Mouse (Mus musculus): ENCODE measurements at regions not wholly inside any gene's neighbourhood (a gene's known extent, or its start where the extent isn't known, plus 50 kb on each side); places are given as distances from the start of the nearest gene placed in this dataset.

DNA sequence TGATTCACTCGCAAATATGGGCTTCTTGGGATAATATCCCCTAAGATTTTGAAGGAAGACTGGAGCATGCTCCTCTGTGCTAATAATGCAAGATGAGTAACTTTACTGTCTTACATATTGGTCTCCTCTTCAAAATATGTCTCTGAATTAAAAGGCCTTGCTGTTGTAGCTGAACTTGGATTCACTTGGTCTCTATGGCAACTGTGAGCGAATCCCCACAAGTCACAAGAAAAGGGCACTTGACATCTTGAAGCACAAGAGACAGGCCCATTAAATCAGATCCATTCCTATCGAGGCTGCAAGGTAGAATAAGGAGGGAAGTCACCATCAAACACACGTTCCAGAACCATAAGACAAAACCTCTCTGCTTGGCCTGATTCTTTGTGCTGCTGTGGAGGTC is 121.6 kb upstream of the Mylip start:
- no peak for DNase-seq (ENCODE audit: low read depth, low spot score)
- Histone ChIP-seq H3K4me3 (ENCODE audit: control insufficient read depth in 1 of 2, insufficient read depth in 1 of 2, low read depth in 2 of 2, low read length in 2 of 2) (no peak overlapping the region), H3K27me3 (ENCODE audit: control insufficient read depth in 1 of 2, insufficient read depth in 2 of 2, low read length in 2 of 2) (no peaks in the 10 kb centered on the region; a peak in 1 of 4 replicates), H3K4me1 (ENCODE audit: control insufficient read depth in 1 of 2, insufficient read depth in 2 of 2, low read length in 2 of 2) (no peaks in the 10 kb centered on the region), H3K79me2 (ENCODE audit: control insufficient read depth, insufficient read depth, low read length, poor library complexity) (no peaks in the 10 kb centered on the region), H3K9ac (ENCODE audit: control insufficient read depth, low read depth, low read length, poor library complexity, severe bottlenecking) (no peak overlapping the region), H3K9me3 (replicated peaks; ENCODE audit: insufficient read depth, low read length) (no peaks in the 10 kb centered on the region), H3K27ac (ENCODE audit: control insufficient read depth, low read depth, low read length) (no peak overlapping the region), H3K36me3 (ENCODE audit: control insufficient read depth in 1 of 2, insufficient read depth in 2 of 2, low read length in 2 of 2) (no peaks in the 10 kb centered on the region)
- TF ChIP-seq GABPA (IDR thresholded peaks at IDR 0.05; ENCODE audit: low read depth, low read length) (no peak), ELF1 (IDR thresholded peaks at IDR 0.05; ENCODE audit: low read depth, low read length) (no peak), ETS1 (IDR thresholded peaks at IDR 0.05; ENCODE audit: low read depth, low read length) (no peak)

DNA sequence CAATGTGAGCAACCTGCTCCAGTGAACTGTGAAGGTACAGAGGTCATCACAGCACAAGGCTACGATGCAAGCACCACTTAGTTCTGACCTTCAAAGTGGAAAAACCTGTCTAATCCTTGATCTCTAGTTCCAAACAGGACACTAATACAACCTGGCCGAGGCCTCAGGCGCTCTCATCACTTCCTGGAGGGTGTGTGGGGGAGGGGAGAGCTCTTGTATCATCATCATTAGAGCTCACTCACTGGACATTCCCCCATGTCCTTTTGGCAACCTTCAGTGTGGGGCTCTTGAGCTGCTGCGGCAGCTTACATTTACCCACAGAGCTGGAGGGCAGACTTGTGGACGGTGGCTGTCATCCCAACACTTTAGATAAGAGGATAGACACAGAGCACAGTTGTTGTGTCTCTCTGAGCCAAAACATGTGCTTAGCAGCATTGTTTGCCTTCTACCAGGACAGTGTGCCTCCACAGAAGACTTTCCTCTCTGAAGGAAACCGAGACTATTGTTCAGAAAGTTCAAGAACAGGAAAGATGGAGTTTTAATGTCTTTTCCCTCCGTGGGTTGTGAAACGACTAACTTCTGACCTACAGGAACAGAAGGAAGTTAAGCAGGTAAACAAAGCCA is 115.2 kb upstream of the Mylip start:
- no peak for DNase-seq (ENCODE audit: low read depth, low spot score)

DNA sequence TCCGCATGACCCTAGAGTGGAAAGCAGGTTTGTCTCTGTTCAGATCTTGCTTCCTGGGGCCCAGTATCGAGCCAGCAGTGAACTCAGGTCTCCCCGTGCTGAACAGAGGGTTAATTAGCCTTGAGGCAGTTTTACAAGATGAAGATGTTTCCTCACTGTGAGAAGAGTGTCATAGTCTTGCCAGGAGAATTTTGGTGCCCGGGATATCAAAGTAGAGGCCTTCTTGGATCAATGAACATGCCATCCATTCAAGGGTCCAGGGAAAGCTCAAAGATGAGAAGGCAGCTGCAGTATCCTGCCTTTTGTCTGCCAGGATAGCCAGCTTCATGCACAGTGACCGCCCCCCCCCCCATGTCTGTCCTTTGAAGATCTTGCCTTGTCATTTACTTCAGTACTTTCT is 114.2 kb upstream of the Mylip start:
- TF ChIP-seq GABPA (IDR thresholded peaks at IDR 0.05; ENCODE audit: low read depth, low read length) (no peak), NRF1 (IDR thresholded peaks at IDR 0.05; ENCODE audit: insufficient read depth, low read depth, low read length, poor library complexity, severe bottlenecking) (no peak), RAD21 (IDR thresholded peaks at IDR 0.05; ENCODE audit: low read depth, low read length) (no peak), MAFK (IDR thresholded peaks at IDR 0.05; ENCODE audit: borderline replicate concordance, low read depth, low read length) (no peak), MAX (IDR thresholded peaks at IDR 0.05; ENCODE audit: low read length) (no peak), MAZ (IDR thresholded peaks at IDR 0.05; ENCODE audit: low read depth, low read length) (no peak), POLR2AphosphoS5 (IDR thresholded peaks at IDR 0.05; ENCODE audit: borderline replicate concordance, low read depth, low read length) (no peak), ZNF384 (IDR thresholded peaks at IDR 0.05; ENCODE audit: low read depth, low read length) (no peak), NELFE (IDR thresholded peaks at IDR 0.05; ENCODE audit: low read depth, low read length) (no peak)
- no peak overlapping the region for H3K9ac ChIP-seq (ENCODE audit: control insufficient read depth, low read depth, low read length, poor library complexity, severe bottlenecking)
- no peaks in the 10 kb centered on the region for H3K27me3 ChIP-seq (ENCODE audit: control insufficient read depth in 1 of 2, insufficient read depth in 2 of 2, low read length in 2 of 2)
- no peak overlapping the region for H3K27ac ChIP-seq (ENCODE audit: control insufficient read depth, low read depth, low read length)
- no peaks in the 10 kb centered on the region for H3K4me1 ChIP-seq (ENCODE audit: control insufficient read depth in 1 of 2, insufficient read depth in 2 of 2, low read length in 2 of 2)
- H3K4me3 ChIP-seq (ENCODE audit: control insufficient read depth in 1 of 2, insufficient read depth in 1 of 2, low read depth in 2 of 2, low read length in 2 of 2): no peak overlapping the region
- H3K79me2 ChIP-seq (ENCODE audit: control insufficient read depth, insufficient read depth, low read length, poor library complexity): no peaks in the 10 kb centered on the region
- H3K36me3 ChIP-seq (ENCODE audit: control insufficient read depth in 1 of 2, insufficient read depth in 2 of 2, low read length in 2 of 2): no peaks in the 10 kb centered on the region
- H3K9me3 ChIP-seq (replicated peaks; ENCODE audit: insufficient read depth, low read length): no peaks in the 10 kb centered on the region
- no peak for DNase-seq (ENCODE audit: low read depth, low spot score)

More for the DNA sequence above, 115.2 kb upstream of the Mylip start:
- no peak overlapping the region for H3K4me3 ChIP-seq (ENCODE audit: control insufficient read depth in 1 of 2, insufficient read depth in 1 of 2, low read depth in 2 of 2, low read length in 2 of 2)
- H3K36me3 ChIP-seq (ENCODE audit: control insufficient read depth in 1 of 2, insufficient read depth in 2 of 2, low read length in 2 of 2): no peaks in the 10 kb centered on the region
- TF ChIP-seq CHD2 (IDR thresholded peaks at IDR 0.05; ENCODE audit: low read length) (no peak), GABPA (IDR thresholded peaks at IDR 0.05; ENCODE audit: low read depth, low read length) (no peak), TAL1 (IDR thresholded peaks at IDR 0.05; ENCODE audit: low read length) (no peak), JUND (IDR thresholded peaks at IDR 0.05; ENCODE audit: low read depth, low read length) (no peak), RAD21 (IDR thresholded peaks at IDR 0.05; ENCODE audit: low read depth, low read length) (no peak), POLR2A (IDR thresholded peaks at IDR 0.05; ENCODE audit: control insufficient read depth in 1 of 2, insufficient read depth in 1 of 2, low read depth in 1 of 2, low read length in 2 of 2, poor library complexity in 1 of 2) (no peak), USF1 (IDR thresholded peaks at IDR 0.05; ENCODE audit: low read depth, low read length) (no peak), USF2 (IDR thresholded peaks at IDR 0.05; ENCODE audit: borderline replicate concordance in 1 of 2, insufficient read depth in 1 of 2, low read depth in 1 of 2, low read length in 2 of 2) (no peak), UBTF (IDR thresholded peaks at IDR 0.05; ENCODE audit: borderline replicate concordance, insufficient read depth, low read depth, low read length) (no peak), GATA1 (IDR thresholded peaks at IDR 0.05; ENCODE audit: low read depth, low read length) (no peak), ELF1 (IDR thresholded peaks at IDR 0.05; ENCODE audit: low read depth, low read length) (no peak), CTCF (IDR thresholded peaks at IDR 0.05 in 2 of 3, conservative IDR thresholded peaks at IDR 0.05 in 1 of 3; ENCODE audit: control insufficient read depth in 1 of 3, insufficient read depth in 1 of 3, low read depth in 2 of 3, low read length in 3 of 3, poor library complexity in 1 of 3, severe bottlenecking in 1 of 3) (no peak), MEF2A (IDR thresholded peaks at IDR 0.05; ENCODE audit: extremely low read depth, insufficient replicate concordance, low read depth, low read length, poor library complexity, severe bottlenecking) (no peak), SIN3A (IDR thresholded peaks at IDR 0.05; ENCODE audit: low read length) (no peak), MAZ (IDR thresholded peaks at IDR 0.05; ENCODE audit: low read depth, low read length) (no peak), ZNF384 (IDR thresholded peaks at IDR 0.05; ENCODE audit: low read depth, low read length) (no peak), POLR2AphosphoS2 (IDR thresholded peaks at IDR 0.05; ENCODE audit: low read length) (no peak), NRF1 (IDR thresholded peaks at IDR 0.05; ENCODE audit: insufficient read depth, low read depth, low read length, poor library complexity, severe bottlenecking) (no peak), POLR2AphosphoS5 (IDR thresholded peaks at IDR 0.05; ENCODE audit: borderline replicate concordance, low read depth, low read length) (no peak)
- H3K4me1 ChIP-seq (ENCODE audit: control insufficient read depth in 1 of 2, insufficient read depth in 2 of 2, low read length in 2 of 2): no peaks in the 10 kb centered on the region
- no peak overlapping the region for H3K27ac ChIP-seq (ENCODE audit: control insufficient read depth, low read depth, low read length)
- H3K9ac ChIP-seq (ENCODE audit: control insufficient read depth, low read depth, low read length, poor library complexity, severe bottlenecking): no peak overlapping the region
- H3K79me2 ChIP-seq (ENCODE audit: control insufficient read depth, insufficient read depth, low read length, poor library complexity): no peaks in the 10 kb centered on the region
- H3K27me3 ChIP-seq (ENCODE audit: control insufficient read depth in 1 of 2, insufficient read depth in 2 of 2, low read length in 2 of 2): no peaks in the 10 kb centered on the region
- H3K9me3 ChIP-seq (replicated peaks; ENCODE audit: insufficient read depth, low read length): no peaks in the 10 kb centered on the region
